ENCODE assay signal across 20 mouse cellular contexts in genomic region chr11:44262571-44262970, GRCm38 (mm10).
DNase-seq lines count a peak whose midpoint lies in the region; ATAC-seq and TF ChIP-seq lines count a peak whose summit lies in the region.
"Had no signal": no experiment of that assay in that cellular context is flagged by ENCODE, and none has a peak within 500 bp of the region (broad histone marks: within the 10 kb centered on the region; RNA-seq: fewer than 3 reads in every experiment).

No protein-coding gene starts in this region.

- TF ChIP-seq CTCF in left cerebral cortex, adult 2 months (IDR thresholded peaks at IDR 0.05), result no peak

- H3K9ac ChIP-seq in kidney, embryonic 16.5 days (replicated peaks; ENCODE audit: low read length), result no peak overlapping the region
- H3K9ac ChIP-seq: embryonic facial prominence, embryonic 12.5 days; forebrain, embryonic 13.5 days; forebrain, embryonic 15.5 days had no signal

- H3K9me3 ChIP-seq in kidney, embryonic 16.5 days (ENCODE audit: low read length), result no peaks in the 10 kb centered on the region
- H3K9me3 ChIP-seq: embryonic facial prominence, embryonic 10.5 days; embryonic facial prominence, embryonic 12.5 days; forebrain, embryonic 13.5 days; forebrain, embryonic 15.5 days had no signal

- intact Hi-C loops in left cerebral cortex, postnatal 14 days (cut with DNase I), result no loop called here
- intact Hi-C loops in left cerebral cortex, postnatal 10 days (cut with DNase I), result no loop called here
- intact Hi-C loops in left cerebral cortex, postnatal 36 days (cut with DNase I), result no loop called here
- intact Hi-C loops in left cerebral cortex, adult 2 months (cut with DNase I), result no loop called here

- H3K27me3 ChIP-seq in kidney, embryonic 16.5 days (ENCODE audit: insufficient read depth, low read length), result no peaks in the 10 kb centered on the region
- H3K27me3 ChIP-seq: embryonic facial prominence, embryonic 12.5 days; forebrain, embryonic 13.5 days; forebrain, embryonic 15.5 days had no signal

- H3K27ac ChIP-seq in left cerebral cortex, adult 2 months, result no peak overlapping the region
- no peak overlapping the region for H3K27ac ChIP-seq in kidney, embryonic 16.5 days (ENCODE audit: low read length)
- H3K27ac ChIP-seq: embryonic facial prominence, embryonic 10.5 days; embryonic facial prominence, embryonic 12.5 days; forebrain, embryonic 13.5 days; forebrain, embryonic 15.5 days had no signal

- H3K4me3 ChIP-seq in left cerebral cortex, adult 2 months, result no peak overlapping the region
- no peak overlapping the region for H3K4me3 ChIP-seq in kidney, embryonic 16.5 days (ENCODE audit: low read length)
- H3K4me3 ChIP-seq: embryonic facial prominence, embryonic 10.5 days; embryonic facial prominence, embryonic 12.5 days; forebrain, embryonic 13.5 days; forebrain, embryonic 15.5 days had no signal

- no peak for ATAC-seq in kidney, embryonic 16.5 days (ENCODE audit: low FRiP score, low TSS enrichment)
- ATAC-seq: forebrain, embryonic 13.5 days; forebrain, embryonic 15.5 days had no signal

- peak; percentile 6 to 37 for DNase-seq in frontal cortex, postnatal 36 days (ENCODE audit: low spot score in 2 of 2)
- DNase-seq in frontal cortex, postnatal 25 days (ENCODE audit: low spot score in 2 of 2), result no peak
- DNase-seq in left cerebral cortex, postnatal 14 days (ENCODE audit: low spot score in 2 of 2), result peak; percentile 8 to 25
- DNase-seq in left cerebral cortex, postnatal 10 days (ENCODE audit: extremely low spot score in 1 of 2, low spot score in 2 of 2), result no peak
- DNase-seq in left cerebral cortex, postnatal 36 days (ENCODE audit: low spot score in 2 of 2), result peak; percentile 9 to 17
- DNase-seq in left cerebral cortex, adult 2 months (ENCODE audit: extremely low spot score in 1 of 2, low spot score in 2 of 2), result no peak
- peak; percentile 36 for DNase-seq in telencephalon, adult 2 months (ENCODE audit: low read depth, low spot score)
- DNase-seq: adrenal gland, adult 2 months; adrenal gland, postnatal 10 days; adrenal gland, postnatal 25 days; cerebellum, adult 11-12 months; cerebellum, adult 2 months; cerebellum, adult 9-10 months; cerebellum, postnatal 10 days; cerebellum, postnatal 25 days had no signal

- no peak overlapping the region for H3K4me2 ChIP-seq in kidney, embryonic 16.5 days (replicated peaks; ENCODE audit: low read depth, low read length)
- H3K4me2 ChIP-seq: embryonic facial prominence, embryonic 12.5 days; forebrain, embryonic 13.5 days; forebrain, embryonic 15.5 days had no signal

- 84% methylated on average over 3 of the region's 3 CpGs for WGBS in kidney, embryonic 16.5 days

- H3K4me1 ChIP-seq in kidney, embryonic 16.5 days (ENCODE audit: insufficient read depth, low read length), result no peaks in the 10 kb centered on the region
- H3K4me1 ChIP-seq: embryonic facial prominence, embryonic 10.5 days; embryonic facial prominence, embryonic 12.5 days; forebrain, embryonic 13.5 days; forebrain, embryonic 15.5 days had no signal

- no peaks in the 10 kb centered on the region for H3K36me3 ChIP-seq in kidney, embryonic 16.5 days (ENCODE audit: insufficient read depth, low read length)
- H3K36me3 ChIP-seq: embryonic facial prominence, embryonic 10.5 days; embryonic facial prominence, embryonic 12.5 days; forebrain, embryonic 15.5 days had no signal

Comparison
In these comparisons a context has a peak if more than half of its experiments do, and no peak if none do; other contexts are left out.
1. DNase-seq: peak in frontal cortex, postnatal 36 days (2 of 2), left cerebral cortex, postnatal 14 days (2 of 2), left cerebral cortex, postnatal 36 days (2 of 2) and telencephalon, adult 2 months (single experiment); none in frontal cortex, postnatal 25 days (0 of 2), left cerebral cortex, postnatal 10 days (0 of 2) and left cerebral cortex, adult 2 months (0 of 2).